Mouse (Mus musculus) adipocyte (in vitro differentiated cells): Measurements from ENCODE around the gene Ppp1r12c.

ENCODE experiments used
- DNase-seq: peaks from one replicate; pipeline ENCODE4 v3.0.0-alpha.2; 2016; ENCODE audit warnings: low spot score

The Ppp1r12c gene

DNA sequence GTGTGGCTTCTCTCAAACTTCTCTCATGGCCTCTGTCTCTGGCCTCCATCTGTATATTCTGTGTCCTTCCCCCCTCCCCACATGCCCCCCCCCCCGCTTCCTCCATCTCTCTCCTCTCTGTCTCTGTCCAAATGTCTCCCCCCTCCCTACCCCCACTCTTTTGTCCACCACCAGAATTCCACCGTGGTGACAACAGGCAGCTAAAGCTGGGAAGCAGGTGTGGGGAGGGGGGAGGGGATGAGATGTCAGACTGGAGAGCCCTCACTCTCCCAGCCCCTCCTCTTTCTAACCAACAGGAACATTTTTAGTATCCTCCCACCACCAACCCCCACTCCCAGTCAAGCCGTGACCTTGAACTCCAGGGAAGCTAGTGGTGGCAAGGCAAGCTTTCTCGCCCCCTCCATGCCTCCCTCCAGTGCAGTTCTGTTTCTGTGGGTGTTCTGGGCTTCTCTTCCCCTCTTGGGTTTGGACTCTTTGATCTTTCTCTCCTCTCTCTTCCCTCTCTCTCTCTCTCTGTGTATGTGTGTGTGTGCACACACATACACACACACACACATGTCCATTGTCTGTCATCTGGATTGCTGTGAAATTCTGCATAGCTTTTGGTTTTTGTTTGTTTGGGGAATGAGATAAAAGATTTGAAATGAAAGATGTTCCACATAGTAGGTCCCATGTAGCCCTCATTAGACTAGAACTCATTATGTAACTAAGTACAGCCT lies 15.0 kb upstream of the Ppp1r12c start, which contains the start of gene Tnnt1:
Gene Tnnt1 (minus strand): TSS at position 51 of the 719 bp plus-strand sequence.
- no peak for DNase-seq

DNA sequence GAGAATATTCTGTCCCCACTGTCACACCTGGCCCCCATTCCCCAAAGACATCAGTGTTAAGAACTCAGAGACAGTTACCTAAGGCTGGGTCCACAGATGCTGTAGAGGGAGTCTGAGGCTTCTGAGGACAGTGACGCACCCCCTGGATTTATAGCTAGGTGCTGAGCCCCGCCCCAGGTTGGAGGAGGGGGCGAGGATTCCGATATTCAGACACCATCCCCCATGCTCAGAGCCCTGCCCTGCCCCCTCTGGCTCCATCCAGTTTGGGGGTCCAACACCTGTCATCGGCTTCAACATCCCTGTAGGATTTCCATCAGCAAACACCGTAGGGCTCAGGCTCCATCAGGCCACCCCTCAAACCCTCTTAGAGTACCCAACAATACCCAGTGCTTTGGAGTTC lies 14.4 kb upstream of the Ppp1r12c start:
- no peak for DNase-seq

DNA sequence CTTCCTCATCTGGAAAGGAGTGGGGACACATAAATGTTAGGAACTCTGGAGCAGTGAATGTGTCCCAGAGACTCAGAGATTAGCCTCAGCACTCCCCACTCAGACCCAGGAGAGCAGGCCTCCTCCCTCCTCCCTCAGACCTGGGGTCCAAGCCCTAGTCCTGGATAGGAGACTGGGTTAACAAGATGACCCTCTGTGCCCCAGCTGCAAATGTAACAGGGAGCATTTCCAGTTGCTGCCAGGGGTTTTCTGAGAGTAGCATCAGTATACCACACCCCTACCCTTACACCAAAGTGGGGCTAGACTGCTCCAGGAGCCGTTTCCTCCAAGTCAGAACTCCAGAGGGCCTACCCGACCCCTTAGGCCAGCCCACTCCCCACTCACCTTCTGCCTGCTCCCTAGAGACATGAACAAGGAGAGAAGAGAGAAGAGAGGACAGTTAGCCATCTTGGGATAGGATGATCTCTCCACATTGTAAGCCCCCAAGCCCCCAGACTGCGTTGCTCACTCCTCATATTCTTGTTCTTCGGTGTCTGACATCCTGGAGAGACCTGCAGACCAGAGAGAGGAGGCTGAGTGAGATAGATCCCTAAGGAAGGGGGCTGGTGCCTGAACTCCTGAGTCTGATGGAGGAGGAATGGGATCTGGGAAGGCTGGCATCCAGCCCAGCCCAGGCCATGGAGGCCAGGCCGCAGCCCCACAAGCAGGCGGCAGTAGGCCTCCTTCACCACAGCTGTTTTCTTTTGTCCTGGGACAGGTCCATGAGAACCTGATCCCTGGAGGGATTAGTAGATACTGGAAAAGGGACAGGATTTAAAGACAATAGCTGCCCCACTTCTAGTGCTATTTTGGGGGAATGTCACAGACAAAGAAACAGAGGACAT lies 12.6 kb upstream of the Ppp1r12c start:
- DNase-seq = no peak

DNA sequence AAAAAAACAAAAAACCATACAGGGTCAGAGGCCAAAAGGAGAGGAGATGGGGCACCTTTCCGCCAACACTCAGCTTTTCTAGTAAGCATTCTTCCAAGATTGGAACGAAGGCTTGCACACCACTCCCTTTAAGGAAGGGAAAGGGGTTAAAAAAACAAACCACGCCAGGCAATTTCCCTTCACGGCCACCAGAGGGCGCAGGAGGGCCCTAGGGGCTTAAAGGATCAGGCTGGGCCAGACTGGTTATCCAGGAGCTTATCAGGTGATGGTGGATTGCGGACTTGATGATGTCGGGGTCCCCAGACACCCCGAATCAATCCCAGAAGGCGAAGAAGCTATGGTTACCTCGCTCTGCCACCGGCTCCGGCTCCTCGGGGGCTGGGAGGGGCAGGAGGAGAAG lies 11.8 kb upstream of the Ppp1r12c start:
- peak; percentile 38 for DNase-seq

DNA sequence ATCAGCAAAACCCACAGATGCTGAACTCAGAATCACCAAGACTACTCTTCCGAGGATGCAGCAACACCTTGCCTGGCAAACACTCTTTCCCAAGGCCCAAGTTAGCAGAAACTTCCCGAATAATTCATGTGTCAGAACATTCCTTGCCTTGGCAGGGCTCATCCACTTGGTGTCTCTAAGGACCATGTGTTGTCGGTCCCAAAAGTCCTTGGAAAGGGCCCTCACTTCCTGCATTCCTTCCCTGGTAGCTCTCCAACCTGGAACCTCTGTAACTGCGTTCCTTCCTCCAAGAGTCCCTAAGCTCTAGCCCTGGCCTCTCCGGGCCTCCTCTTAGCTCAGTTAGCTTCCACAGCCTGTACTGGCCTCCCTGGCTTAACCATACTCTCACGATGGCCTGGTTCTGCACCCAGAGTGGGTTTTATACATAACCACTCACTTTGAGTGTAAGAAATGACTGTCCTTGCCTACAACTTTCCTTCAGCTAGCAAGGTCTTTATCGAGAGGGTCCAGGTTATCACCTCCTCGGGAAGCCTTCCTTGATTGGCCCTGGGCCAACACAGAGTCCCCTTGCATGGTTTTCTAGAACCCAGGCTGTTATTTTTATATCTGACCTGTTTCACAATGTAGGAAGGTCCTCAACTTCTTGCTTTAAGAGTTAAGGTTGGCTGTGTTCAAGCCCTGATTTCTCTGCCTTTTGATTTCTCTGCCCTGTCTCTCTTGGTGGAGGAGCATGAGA lies 10.2 kb upstream of the Ppp1r12c start:
- no peak for DNase-seq

DNA sequence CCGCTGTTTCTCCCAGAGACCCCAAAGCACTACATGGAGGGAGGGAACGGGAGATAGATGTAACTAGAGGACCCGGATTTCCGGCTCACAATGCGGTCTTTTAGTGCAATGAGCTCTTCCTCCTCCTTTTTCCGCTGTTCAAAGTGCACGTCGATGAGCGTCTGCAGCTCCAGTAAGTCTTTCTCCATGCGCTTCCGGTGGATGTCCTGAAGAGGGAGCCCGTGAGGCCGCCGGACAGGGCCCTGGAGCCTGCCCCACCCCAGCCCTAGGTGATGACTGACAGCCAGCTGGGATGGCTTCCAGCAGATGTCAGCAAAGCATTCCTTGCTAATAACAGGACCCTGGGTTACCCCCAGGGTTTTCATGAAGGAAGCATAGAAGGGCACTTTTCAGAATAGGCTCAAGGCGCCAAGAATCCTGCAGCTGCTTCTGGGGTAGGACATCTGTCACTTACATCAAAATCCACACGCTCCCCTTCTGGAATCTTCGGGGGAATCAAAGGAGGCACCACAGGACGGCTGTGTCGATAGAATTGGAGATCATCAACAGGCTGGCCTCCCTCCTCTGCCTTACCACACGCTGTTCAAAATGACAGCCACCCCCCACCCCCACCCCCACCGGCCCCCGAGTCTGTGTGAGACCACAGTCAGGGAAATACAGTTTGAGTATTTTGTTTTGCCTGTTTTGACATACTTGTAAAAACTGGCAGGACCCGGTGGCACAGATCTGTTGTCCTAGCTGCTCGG lies 8.6 kb upstream of the Ppp1r12c start:
- DNase-seq = no peak

DNA sequence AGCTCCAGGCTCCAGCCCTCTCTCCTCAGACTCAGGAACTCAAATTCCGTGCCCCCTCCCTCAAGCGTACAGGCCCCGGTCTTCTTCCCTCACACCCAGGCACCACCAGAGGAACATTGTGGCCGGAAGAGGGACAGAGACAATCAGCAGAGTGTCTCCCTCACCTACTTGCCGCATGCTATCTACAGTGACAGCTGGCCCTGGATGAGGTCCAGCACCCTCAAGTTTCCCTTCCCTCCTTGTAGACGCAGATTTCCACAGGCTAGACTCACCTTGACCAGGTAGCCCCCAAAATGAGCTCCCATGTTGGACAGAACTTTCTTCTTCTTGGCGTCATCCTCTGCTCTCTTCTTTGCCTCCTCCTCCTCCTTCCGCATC lies 7.2 kb upstream of the Ppp1r12c start:
- no peak for DNase-seq

DNA sequence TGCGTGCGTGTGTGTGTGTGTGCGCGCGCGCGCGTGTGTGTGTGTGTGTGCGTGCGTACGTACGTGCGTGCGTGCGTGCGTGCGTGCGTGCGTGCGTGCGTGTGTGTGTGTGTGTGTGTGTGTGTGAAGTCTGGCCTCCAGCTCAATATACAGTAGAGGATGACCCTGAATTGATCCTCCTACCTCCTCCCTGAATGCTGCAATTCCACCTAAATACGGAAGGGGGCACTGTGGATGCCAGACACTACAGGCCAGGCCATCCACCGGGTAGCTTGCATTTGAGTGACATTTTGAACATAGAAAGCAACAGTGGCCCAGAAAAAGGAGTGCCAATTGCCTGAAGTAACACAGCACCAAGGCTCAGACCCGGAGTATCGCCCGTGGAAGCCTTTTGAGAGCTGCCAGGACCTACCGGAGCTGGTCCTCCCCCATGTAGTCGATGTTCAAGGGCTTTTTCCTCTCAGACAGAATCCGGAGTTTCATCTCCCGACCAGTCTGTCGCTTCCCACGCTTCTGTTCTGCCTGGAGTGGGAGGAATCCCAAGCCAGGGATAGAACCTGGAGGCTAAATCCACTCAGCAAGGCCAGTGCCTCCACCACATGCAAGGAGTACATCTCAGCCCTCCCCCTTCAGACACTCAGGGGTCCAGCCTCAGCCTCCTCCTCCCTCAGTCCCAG lies 6.7 kb upstream of the Ppp1r12c start:
- no peak for DNase-seq

DNA sequence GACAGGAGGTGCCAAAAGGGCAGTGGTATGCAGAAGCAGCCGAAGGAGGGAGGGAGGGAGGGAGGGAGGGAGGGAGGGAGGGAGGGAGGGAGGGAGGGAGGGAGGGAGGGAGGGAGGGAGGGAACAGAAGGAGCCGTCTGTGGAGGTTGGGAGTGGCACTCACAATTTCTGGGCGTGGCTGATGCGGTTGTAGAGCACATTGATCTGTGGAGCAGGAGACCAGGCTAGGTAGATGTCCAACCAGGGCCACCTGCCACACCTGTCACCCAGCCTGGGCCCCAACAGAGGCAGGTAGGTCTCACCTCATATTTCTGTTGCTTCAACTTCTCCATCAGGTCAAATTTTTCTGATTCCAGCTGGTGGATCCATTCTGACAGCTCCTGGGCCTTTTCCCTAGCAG lies 5.7 kb upstream of the Ppp1r12c start:
- DNase-seq = no peak

DNA sequence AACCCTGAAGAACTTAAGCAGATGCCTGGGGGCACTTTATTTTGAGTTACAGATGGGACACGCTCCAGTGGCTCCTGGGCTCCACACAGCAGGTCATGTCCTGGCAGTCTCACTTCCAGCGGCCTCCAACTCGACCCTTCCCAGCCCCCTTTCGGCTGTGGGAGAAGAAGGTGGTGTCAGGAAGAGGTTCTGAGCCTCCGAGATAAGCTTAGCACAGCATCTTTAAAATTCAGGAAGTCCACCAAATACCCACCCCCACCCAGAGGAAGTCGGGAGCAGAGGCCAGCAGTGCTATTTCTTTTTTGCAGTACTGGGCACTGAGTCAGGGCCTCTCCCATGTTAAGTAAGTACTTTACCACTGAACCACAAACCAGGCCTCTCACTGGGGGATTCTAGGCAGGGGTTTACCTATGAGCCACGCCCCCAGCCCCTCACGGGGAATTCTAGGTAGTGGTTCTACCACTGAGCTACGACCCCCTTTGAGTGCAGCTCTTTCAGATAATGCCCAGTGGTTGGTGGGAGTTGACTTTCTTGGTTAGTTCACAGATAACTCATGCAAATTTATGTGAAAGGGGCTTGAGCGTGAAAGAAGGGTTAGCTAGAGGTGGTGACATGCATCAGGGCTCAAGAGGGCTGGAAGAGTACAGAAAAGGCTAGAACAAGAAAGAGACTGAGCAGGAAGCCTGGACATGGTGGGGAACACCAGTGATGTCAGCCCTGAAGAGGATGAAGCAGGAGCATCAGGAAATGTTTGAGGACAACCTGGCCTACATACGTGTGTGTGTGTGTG lies 3.4 kb upstream of the Ppp1r12c start:
- no peak for DNase-seq

DNA sequence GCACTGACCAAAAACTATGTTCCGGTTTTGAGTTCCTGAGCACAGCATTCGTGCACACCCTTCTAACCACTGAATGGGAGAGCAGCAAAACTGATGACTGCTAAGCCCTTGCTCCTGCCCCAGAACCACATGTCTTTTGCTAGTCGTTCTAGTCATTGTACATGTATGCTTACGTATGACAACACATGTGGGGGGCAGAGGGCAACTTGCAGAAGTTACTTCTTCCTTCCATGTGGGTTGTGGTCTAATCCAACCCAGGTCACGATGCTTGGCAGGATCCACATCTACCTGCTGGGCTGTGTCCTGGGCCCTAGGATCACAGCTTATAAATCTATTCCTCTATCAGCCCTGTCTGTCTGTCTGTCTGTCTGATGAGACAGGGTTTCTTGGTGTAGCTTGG lies 2.4 kb upstream of the Ppp1r12c start:
- no peak for DNase-seq

DNA sequence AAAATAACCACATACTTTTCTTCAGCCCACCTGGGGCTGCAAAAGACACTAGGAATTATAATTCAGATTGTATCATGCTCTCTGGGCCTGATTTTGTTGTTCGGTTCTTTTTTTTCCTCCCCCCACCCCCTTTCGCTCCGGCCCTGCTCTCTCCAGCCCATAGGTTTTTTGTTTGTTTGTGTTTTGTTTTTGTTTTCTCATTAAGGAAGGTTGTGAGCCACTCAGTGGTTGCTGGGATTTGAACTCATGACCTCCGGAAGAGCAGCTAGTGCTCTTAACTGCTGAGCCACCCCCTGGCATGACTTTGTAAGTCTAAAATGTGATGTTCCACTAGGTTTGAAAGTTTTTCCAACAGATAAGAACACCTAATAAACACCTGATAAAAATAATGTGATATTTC lies 1.6 kb upstream of the Ppp1r12c start:
- no peak for DNase-seq

DNA sequence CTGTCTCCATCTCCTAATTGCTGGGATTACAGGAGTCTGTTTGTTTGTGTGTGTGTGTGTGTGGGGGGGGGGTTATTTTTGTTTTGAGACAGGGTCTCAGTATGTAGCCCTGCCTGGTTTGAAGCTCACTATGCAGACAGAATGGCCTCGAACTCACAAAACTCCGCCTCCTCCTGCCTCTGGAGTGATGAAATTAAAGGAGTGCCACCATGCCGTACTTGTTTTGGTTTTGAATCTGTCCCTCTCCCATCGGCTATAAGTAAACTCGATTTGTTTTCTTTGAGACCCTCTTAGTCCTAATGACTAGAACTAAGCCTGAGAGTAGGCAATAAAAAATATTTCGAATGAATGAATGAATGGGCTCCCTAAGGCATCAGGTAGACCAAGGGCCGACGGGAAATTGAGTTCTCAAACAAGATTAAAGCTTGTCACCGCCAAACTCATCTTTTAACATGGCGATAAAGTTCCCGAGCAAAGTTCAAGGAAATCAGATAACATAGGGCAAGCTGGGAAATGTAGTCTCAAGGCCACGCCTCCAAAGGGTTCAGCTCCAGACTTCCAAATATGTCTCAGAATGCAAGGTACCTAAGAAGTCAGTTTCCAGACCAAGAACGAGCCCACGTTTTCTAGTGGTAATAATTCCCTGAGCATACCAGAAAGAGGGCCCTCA lies 1.1 kb upstream of the Ppp1r12c start:
- peak; percentile 63 for DNase-seq

DNA sequence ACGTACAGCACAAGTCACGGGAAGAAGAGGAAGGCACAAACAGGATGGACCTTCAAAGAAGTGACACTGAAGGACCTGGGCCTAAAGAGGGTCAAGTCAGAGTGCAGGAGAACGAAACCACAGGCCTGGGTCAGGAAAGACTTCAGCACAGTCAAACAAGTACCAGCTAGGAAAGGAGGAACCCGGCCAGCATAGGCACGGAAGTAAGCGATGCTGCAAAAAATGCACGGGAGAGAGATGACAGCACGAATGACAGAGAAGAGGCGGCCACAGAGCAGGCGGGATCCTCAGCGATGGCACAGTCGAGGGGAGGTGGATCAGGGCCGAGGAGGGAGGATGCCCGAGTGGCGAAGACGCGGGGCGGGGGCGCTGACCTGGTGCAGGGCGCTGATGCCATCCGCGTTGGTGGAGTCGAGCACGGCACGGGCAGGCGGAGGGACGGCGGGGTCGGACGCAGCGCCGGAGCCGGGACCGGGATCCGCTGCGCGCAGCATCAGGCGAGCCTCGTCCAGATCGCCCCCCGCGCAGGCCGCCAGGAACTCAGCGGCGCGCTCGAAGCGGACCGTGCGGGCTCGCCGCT lies 498 bp downstream of the Ppp1r12c start:
- peak; percentile 20 for DNase-seq

DNA sequence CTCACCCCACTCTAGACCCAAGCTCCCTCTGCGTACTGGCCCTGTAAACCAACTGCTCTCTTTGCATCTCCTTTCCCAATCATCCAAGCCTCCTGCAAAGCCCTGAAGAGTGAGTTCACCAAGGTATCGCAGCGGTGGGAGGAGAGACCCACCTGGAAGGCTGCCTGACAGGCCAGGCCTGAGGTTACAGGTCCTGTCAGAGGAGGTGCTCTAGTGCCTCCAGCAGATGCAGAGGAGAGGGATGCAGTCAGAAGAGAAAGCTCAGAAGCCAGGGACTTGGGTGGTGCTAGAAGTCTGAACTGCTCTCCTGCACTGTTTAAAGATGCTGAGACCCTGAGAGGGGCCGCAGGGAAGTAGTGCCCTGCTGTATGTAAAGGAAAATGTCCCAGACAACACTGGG lies 2.4 kb downstream of the Ppp1r12c start:
- DNase-seq = no peak

DNA sequence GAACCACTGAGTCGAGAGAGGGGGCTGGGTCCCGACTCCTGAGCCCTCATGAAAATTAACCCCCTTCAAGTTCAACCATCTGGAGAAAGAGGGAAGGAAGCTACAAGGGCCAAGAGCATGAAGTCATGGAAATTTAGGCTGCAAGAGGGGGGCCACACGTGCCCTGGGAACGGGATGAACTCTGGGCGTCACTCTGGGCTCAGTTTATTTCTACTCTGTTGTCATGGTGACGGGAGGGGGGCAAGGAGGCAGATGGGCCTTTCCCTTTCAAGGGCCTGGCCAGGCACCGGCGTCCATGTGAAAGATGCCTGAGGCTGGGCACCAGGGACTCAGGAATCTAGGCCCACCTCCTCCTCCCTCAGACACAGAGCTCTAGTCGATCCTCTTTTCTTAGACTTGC lies 3.2 kb downstream of the Ppp1r12c start:
- DNase-seq = no peak

DNA sequence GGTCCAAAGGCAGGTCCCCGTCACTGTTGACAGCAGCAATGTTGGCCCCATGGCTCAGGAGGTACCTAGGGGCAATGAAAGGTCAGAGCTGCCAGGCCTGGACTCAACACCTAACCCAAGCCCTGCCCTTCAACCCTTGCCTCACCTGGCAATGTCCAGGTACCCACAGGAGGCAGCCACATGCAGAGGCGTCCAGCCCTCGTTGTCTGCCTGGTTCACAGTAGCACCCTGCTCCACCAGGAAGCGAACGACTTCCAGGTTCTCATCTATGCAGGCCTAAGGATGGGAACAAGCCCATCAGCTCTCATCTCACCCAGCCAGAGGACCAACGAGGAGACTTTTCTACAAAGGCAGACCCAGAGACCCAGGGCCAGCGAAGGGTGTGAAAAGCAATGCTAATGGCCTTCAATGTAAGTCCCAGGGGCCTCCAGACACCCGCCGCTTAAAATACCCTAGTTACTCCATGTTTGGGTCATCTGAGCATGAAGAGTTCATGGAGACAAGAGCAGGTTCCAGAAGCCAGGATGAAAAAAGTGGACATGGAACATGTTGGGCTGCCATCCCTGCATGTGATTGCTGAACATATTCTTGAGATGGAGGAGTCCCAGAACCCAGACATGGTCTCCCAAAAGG lies 4.1 kb downstream of the Ppp1r12c start:
- DNase-seq = no peak

DNA sequence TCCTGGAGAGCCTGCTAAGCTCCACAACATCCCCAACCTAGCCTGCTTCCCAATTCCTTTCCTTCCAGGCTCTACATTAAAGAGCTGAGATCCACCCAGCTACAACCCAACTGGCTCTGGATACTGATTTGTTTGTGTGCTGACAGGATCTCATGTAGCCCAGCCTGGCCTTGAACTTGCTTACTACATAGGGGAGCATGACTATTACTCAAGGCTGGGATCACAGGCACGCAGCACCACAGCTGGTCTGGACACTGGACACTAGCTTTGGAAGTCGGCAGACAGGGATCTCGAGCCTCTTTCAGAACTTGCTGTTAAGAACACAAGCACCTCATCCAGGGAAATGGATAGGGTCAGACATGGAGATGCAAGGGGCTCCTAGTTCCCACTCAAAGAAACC lies 5.0 kb downstream of the Ppp1r12c start:
- no peak for DNase-seq

DNA sequence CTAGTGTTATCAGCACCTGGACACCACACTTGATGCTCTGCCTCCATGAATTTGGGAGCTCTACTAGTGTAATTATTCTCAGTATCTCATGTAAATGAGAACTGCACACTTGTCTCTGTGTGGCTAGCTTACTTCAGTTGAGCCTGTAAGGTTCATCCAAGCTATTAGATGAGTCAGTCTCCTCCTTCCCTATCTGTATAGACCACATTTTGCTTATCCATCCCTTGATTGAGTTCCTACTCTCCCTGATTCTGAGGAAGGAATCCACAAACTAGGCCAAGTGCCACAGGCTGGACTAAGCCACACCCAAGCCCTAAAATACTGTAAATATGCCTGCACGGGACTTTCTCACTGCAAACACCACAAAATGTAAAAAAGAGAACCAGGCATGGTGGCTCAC lies 7.5 kb downstream of the Ppp1r12c start:
- DNase-seq = no peak
